Mouse (Mus musculus): ENCODE data around the gene Ramp3. TPM values are rescaled to one million over a fixed set of nuclear protein-coding genes. Genes with fewer than 3 reads are reported as not detected.

Ramp3 gene
- polyA plus RNA-seq, 1 experiment from 2014 or later: 3.5 TPM

- Histone ChIP-seq H3K4me3 (ENCODE audit: low read depth, low read length) (no peak overlapping the region), H3K4me1 (replicated peaks; ENCODE audit: control insufficient read depth, insufficient read depth, low read length) (0 out of 2 replicates have a peak, but pooled peaks cover 2% of the 10 kb centered on the region), H3K27me3 (ENCODE audit: control insufficient read depth, insufficient read depth, low read length) (no peaks in the 10 kb centered on the region), H3K4me2 (ENCODE audit: low read depth, low read length, severe bottlenecking) (no peak overlapping the region), H3K9ac (ENCODE audit: low read length) (no peak overlapping the region), H3K9me3 (ENCODE audit: control insufficient read depth, low read length) (no peaks in the 10 kb centered on the region), H3K36me3 (ENCODE audit: control insufficient read depth, insufficient read depth, low read length) (no peaks in the 10 kb centered on the region), H3K27ac (ENCODE audit: low read depth, low read length) (no peak overlapping the region)
- ATAC-seq (replicated peaks; ENCODE audit: low FRiP score) (0 out of 2 replicates have a peak, but pooled peaks have one; percentile 44), DNase-seq (ENCODE audit: low spot score) (no peak)
- WGBS: 15% methylated on average over 7 of the region's 7 CpGs
These were observed 19.2 kb downstream of the Ramp3 start for GRCm38 (mm10) chr11:6677530-6677929.

GRCm38 (mm10) chr11:6679694-6680396 is 21.5 kb downstream of the Ramp3 start:
- H3K4me2 ChIP-seq (ENCODE audit: low read depth, low read length, severe bottlenecking): no peak overlapping the region
- no peak for DNase-seq (ENCODE audit: low spot score)
- 0 out of 2 replicates have a peak, but pooled peaks cover 2% of the 10 kb centered on the region for H3K4me1 ChIP-seq (replicated peaks; ENCODE audit: control insufficient read depth, insufficient read depth, low read length)
- no peaks in the 10 kb centered on the region for H3K9me3 ChIP-seq (ENCODE audit: control insufficient read depth, low read length)
- no peak overlapping the region for H3K9ac ChIP-seq (ENCODE audit: low read length)
- H3K27me3 ChIP-seq (ENCODE audit: control insufficient read depth, insufficient read depth, low read length): no peaks in the 10 kb centered on the region
- H3K27ac ChIP-seq (ENCODE audit: low read depth, low read length): no peak overlapping the region
- no peak overlapping the region for H3K4me3 ChIP-seq (ENCODE audit: low read depth, low read length)
- no peak for ATAC-seq (replicated peaks; ENCODE audit: low FRiP score)
- WGBS: 78% methylated on average over 17 of the region's 17 CpGs
- no peaks in the 10 kb centered on the region for H3K36me3 ChIP-seq (ENCODE audit: control insufficient read depth, insufficient read depth, low read length)

GRCm38 (mm10) chr11:6680397-6680818 is 22.1 kb downstream of the Ramp3 start:
- Histone ChIP-seq H3K27me3 (ENCODE audit: control insufficient read depth, insufficient read depth, low read length) (no peaks in the 10 kb centered on the region), H3K27ac (ENCODE audit: low read depth, low read length) (no peak overlapping the region), H3K9me3 (ENCODE audit: control insufficient read depth, low read length) (no peaks in the 10 kb centered on the region), H3K4me3 (ENCODE audit: low read depth, low read length) (no peak overlapping the region), H3K4me1 (replicated peaks; ENCODE audit: control insufficient read depth, insufficient read depth, low read length) (0 out of 2 replicates have a peak, but pooled peaks cover 2% of the 10 kb centered on the region), H3K4me2 (ENCODE audit: low read depth, low read length, severe bottlenecking) (no peak overlapping the region), H3K9ac (ENCODE audit: low read length) (no peak overlapping the region), H3K36me3 (ENCODE audit: control insufficient read depth, insufficient read depth, low read length) (no peaks in the 10 kb centered on the region)
- 42% methylated on average over 10 of the region's 10 CpGs for whole genome bisulfite sequencing
- DNase-seq (ENCODE audit: low spot score) (no peak), ATAC-seq (replicated peaks; ENCODE audit: low FRiP score) (no peak)

- Histone ChIP-seq H3K9ac (ENCODE audit: low read length) (no peak overlapping the region), H3K36me3 (ENCODE audit: control insufficient read depth, insufficient read depth, low read length) (no peaks in the 10 kb centered on the region), H3K4me3 (ENCODE audit: low read depth, low read length) (no peak overlapping the region), H3K9me3 (ENCODE audit: control insufficient read depth, low read length) (no peaks in the 10 kb centered on the region), H3K27ac (ENCODE audit: low read depth, low read length) (no peak overlapping the region), H3K27me3 (ENCODE audit: control insufficient read depth, insufficient read depth, low read length) (no peaks in the 10 kb centered on the region), H3K4me2 (ENCODE audit: low read depth, low read length, severe bottlenecking) (no peak overlapping the region), H3K4me1 (replicated peaks; ENCODE audit: control insufficient read depth, insufficient read depth, low read length) (0 out of 2 replicates have a peak, but pooled peaks cover 2% of the 10 kb centered on the region)
- ATAC-seq (replicated peaks; ENCODE audit: low FRiP score) (no peak), DNase-seq (ENCODE audit: low spot score) (no peak)
- WGBS: 49% methylated on average over 3 of the region's 3 CpGs
These were observed 26.4 kb downstream of the Ramp3 start for GRCm38 (mm10) chr11:6684741-6685140.

GRCm38 (mm10) chr11:6688888-6689287 is 30.6 kb downstream of the Ramp3 start:
- Histone ChIP-seq H3K4me2 (ENCODE audit: low read depth, low read length, severe bottlenecking) (no peak overlapping the region), H3K9ac (ENCODE audit: low read length) (no peak overlapping the region), H3K36me3 (ENCODE audit: control insufficient read depth, insufficient read depth, low read length) (no peaks in the 10 kb centered on the region), H3K4me1 (replicated peaks; ENCODE audit: control insufficient read depth, insufficient read depth, low read length) (no peaks in the 10 kb centered on the region), H3K4me3 (ENCODE audit: low read depth, low read length) (no peak overlapping the region), H3K27me3 (ENCODE audit: control insufficient read depth, insufficient read depth, low read length) (no peaks in the 10 kb centered on the region), H3K9me3 (ENCODE audit: control insufficient read depth, low read length) (no peaks in the 10 kb centered on the region), H3K27ac (ENCODE audit: low read depth, low read length) (no peak overlapping the region)
- ATAC-seq (replicated peaks; ENCODE audit: low FRiP score): no peak
- no peak for DNase-seq (ENCODE audit: low spot score)
- WGBS: 64% methylated on average over 3 of the region's 3 CpGs

GRCm38 (mm10) chr11:6692341-6692740 is 34.0 kb downstream of the Ramp3 start:
- Histone ChIP-seq H3K9ac (ENCODE audit: low read length) (no peak overlapping the region), H3K4me2 (ENCODE audit: low read depth, low read length, severe bottlenecking) (no peak overlapping the region), H3K27me3 (ENCODE audit: control insufficient read depth, insufficient read depth, low read length) (no peaks in the 10 kb centered on the region), H3K27ac (ENCODE audit: low read depth, low read length) (no peak overlapping the region), H3K4me3 (ENCODE audit: low read depth, low read length) (no peak overlapping the region), H3K9me3 (ENCODE audit: control insufficient read depth, low read length) (no peaks in the 10 kb centered on the region), H3K4me1 (replicated peaks; ENCODE audit: control insufficient read depth, insufficient read depth, low read length) (no peaks in the 10 kb centered on the region), H3K36me3 (ENCODE audit: control insufficient read depth, insufficient read depth, low read length) (no peaks in the 10 kb centered on the region)
- no peak for DNase-seq (ENCODE audit: low spot score)
- 75% methylated on average over 6 of the region's 6 CpGs for WGBS
- no peak for ATAC-seq (replicated peaks; ENCODE audit: low FRiP score)

- ATAC-seq (replicated peaks; ENCODE audit: low FRiP score) (no peak), DNase-seq (ENCODE audit: low spot score) (no peak)
- H3K9ac ChIP-seq (ENCODE audit: low read length): no peak overlapping the region
- no peak overlapping the region for H3K4me2 ChIP-seq (ENCODE audit: low read depth, low read length, severe bottlenecking)
- no peaks in the 10 kb centered on the region for H3K9me3 ChIP-seq (ENCODE audit: control insufficient read depth, low read length)
- H3K4me1 ChIP-seq (replicated peaks; ENCODE audit: control insufficient read depth, insufficient read depth, low read length): no peaks in the 10 kb centered on the region
- 93% methylated on average over 10 of the region's 10 CpGs for WGBS
- H3K4me3 ChIP-seq (ENCODE audit: low read depth, low read length): no peak overlapping the region
- no peaks in the 10 kb centered on the region for H3K36me3 ChIP-seq (ENCODE audit: control insufficient read depth, insufficient read depth, low read length)
- no peaks in the 10 kb centered on the region for H3K27me3 ChIP-seq (ENCODE audit: control insufficient read depth, insufficient read depth, low read length)
- H3K27ac ChIP-seq (ENCODE audit: low read depth, low read length): no peak overlapping the region
These were observed 35.8 kb downstream of the Ramp3 start for GRCm38 (mm10) chr11:6694114-6694513.

- H3K27me3 ChIP-seq (ENCODE audit: control insufficient read depth, insufficient read depth, low read length): no peaks in the 10 kb centered on the region
- H3K36me3 ChIP-seq (ENCODE audit: control insufficient read depth, insufficient read depth, low read length): no peaks in the 10 kb centered on the region
- H3K4me2 ChIP-seq (ENCODE audit: low read depth, low read length, severe bottlenecking): no peak overlapping the region
- H3K27ac ChIP-seq (ENCODE audit: low read depth, low read length): no peak overlapping the region
- WGBS: 83% methylated on average over 12 of the region's 12 CpGs
- no peaks in the 10 kb centered on the region for H3K9me3 ChIP-seq (ENCODE audit: control insufficient read depth, low read length)
- DNase-seq (ENCODE audit: low spot score): no peak
- ATAC-seq (replicated peaks; ENCODE audit: low FRiP score): no peak
- H3K4me3 ChIP-seq (ENCODE audit: low read depth, low read length): no peak overlapping the region
- no peaks in the 10 kb centered on the region for H3K4me1 ChIP-seq (replicated peaks; ENCODE audit: control insufficient read depth, insufficient read depth, low read length)
- no peak overlapping the region for H3K9ac ChIP-seq (ENCODE audit: low read length)
These were observed 36.9 kb downstream of the Ramp3 start for GRCm38 (mm10) chr11:6695176-6695575.

GRCm38 (mm10) chr11:6696551-6696950 is 38.2 kb downstream of the Ramp3 start:
- no peaks in the 10 kb centered on the region for H3K36me3 ChIP-seq (ENCODE audit: control insufficient read depth, insufficient read depth, low read length)
- no peaks in the 10 kb centered on the region for H3K27me3 ChIP-seq (ENCODE audit: control insufficient read depth, insufficient read depth, low read length)
- H3K27ac ChIP-seq (ENCODE audit: low read depth, low read length): no peak overlapping the region
- WGBS: 78% methylated on average over 8 of the region's 8 CpGs
- H3K4me1 ChIP-seq (replicated peaks; ENCODE audit: control insufficient read depth, insufficient read depth, low read length): no peaks in the 10 kb centered on the region
- H3K4me3 ChIP-seq (ENCODE audit: low read depth, low read length): no peak overlapping the region
- H3K9me3 ChIP-seq (ENCODE audit: control insufficient read depth, low read length): no peaks in the 10 kb centered on the region
- H3K4me2 ChIP-seq (ENCODE audit: low read depth, low read length, severe bottlenecking): no peak overlapping the region
- H3K9ac ChIP-seq (ENCODE audit: low read length): no peak overlapping the region
- ATAC-seq (replicated peaks; ENCODE audit: low FRiP score) (no peak), DNase-seq (ENCODE audit: low spot score) (no peak)

Data from forebrain, embryonic 11.5 days (tissue).